Comparison of ENCODE assay signal across 29 mouse cellular contexts in genomic region chr5:46740034-46740582, GRCm38 (mm10).
DNase-seq lines count a peak whose midpoint lies in the region; ATAC-seq and TF ChIP-seq lines count a peak whose summit lies in the region.
"Had no signal": no experiment of that assay in that cellular context is flagged by ENCODE, and none has a peak within 500 bp of the region (broad histone marks: within the 10 kb centered on the region; RNA-seq: fewer than 3 reads in every experiment).

No protein-coding gene starts in this region.

- peak; percentile 13 for DNase-seq in hindbrain, embryonic 10.5 days (ENCODE audit: low spot score)
- DNase-seq in hindbrain, postnatal 0 days (ENCODE audit: low spot score) = no peak
- peak; percentile 17 for DNase-seq in embryo, embryonic 10 days (ENCODE audit: low spot score)
- peak; percentile 17 for DNase-seq in embryo, embryonic 11 days
- no peak for DNase-seq in liver, postnatal 0 days
- DNase-seq in kidney, adult 8-10 months = no peak
- DNase-seq: adrenal gland, postnatal 25 days; B cell, adult 2 months; cerebellum, adult 2 months; cerebellum, postnatal 14 days; gastrocnemius, postnatal 10 days; heart, adult 18-20 months; heart, postnatal 4 days; kidney, adult 11 months; kidney, postnatal 25 days; lung, postnatal 4 days; thymus, adult 2 months; thymus, postnatal 4 days had no signal

- H3K27ac ChIP-seq in hindbrain, embryonic 10.5 days = no peak overlapping the region; the same call in 1 of the 2 replicates
- H3K27ac ChIP-seq in hindbrain, postnatal 0 days = no peak overlapping the region
- 0 out of 2 replicates have a peak overlapping the region, but pooled peaks have one; percentile 17 for H3K27ac ChIP-seq in embryonic facial prominence, embryonic 15.5 days (replicated peaks)
- H3K27ac ChIP-seq in liver, postnatal 0 days (ENCODE audit: low read depth) = no peak overlapping the region
- H3K27ac ChIP-seq: hindbrain, embryonic 14.5 days; kidney, embryonic 15.5 days; limb, embryonic 12.5 days; liver, embryonic 15.5 days; lung, embryonic 15.5 days; midbrain, embryonic 15.5 days; neural tube, embryonic 13.5 days had no signal

- no peaks in the 10 kb centered on the region for H3K9me3 ChIP-seq in hindbrain, embryonic 10.5 days
- no peaks in the 10 kb centered on the region for H3K9me3 ChIP-seq in hindbrain, postnatal 0 days (ENCODE audit: low read length)
- no peaks in the 10 kb centered on the region for H3K9me3 ChIP-seq in embryonic facial prominence, embryonic 15.5 days (replicated peaks)
- H3K9me3 ChIP-seq in liver, postnatal 0 days (ENCODE audit: low read length) = no peaks in the 10 kb centered on the region
- H3K9me3 ChIP-seq: kidney, embryonic 15.5 days; limb, embryonic 12.5 days; liver, embryonic 15.5 days; lung, embryonic 15.5 days; megakaryocyte, embryonic 14.5 days; midbrain, embryonic 15.5 days; neural tube, embryonic 13.5 days had no signal

- H3K4me1 ChIP-seq in hindbrain, embryonic 10.5 days (replicated peaks) = peaks cover 6% of the 10 kb centered on the region
- H3K4me1 ChIP-seq in hindbrain, postnatal 0 days (ENCODE audit: insufficient read depth, low read length) = no peaks in the 10 kb centered on the region
- H3K4me1 ChIP-seq in embryonic facial prominence, embryonic 15.5 days = 0 out of 2 replicates have a peak, but pooled peaks cover 5% of the 10 kb centered on the region
- H3K4me1 ChIP-seq in liver, postnatal 0 days (ENCODE audit: insufficient read depth) = no peaks in the 10 kb centered on the region
- H3K4me1 ChIP-seq: kidney, embryonic 15.5 days; limb, embryonic 12.5 days; liver, embryonic 15.5 days; lung, embryonic 15.5 days; megakaryocyte, embryonic 14.5 days; midbrain, embryonic 15.5 days; neural tube, embryonic 13.5 days had no signal

- no peak overlapping the region for H3K4me3 ChIP-seq in hindbrain, embryonic 10.5 days
- no peak overlapping the region for H3K4me3 ChIP-seq in hindbrain, postnatal 0 days (ENCODE audit: low read length)
- no peak overlapping the region for H3K4me3 ChIP-seq in embryonic facial prominence, embryonic 15.5 days (replicated peaks)
- no peak overlapping the region for H3K4me3 ChIP-seq in liver, postnatal 0 days (ENCODE audit: low read depth, low read length)
- H3K4me3 ChIP-seq: kidney, embryonic 15.5 days; limb, embryonic 12.5 days; liver, embryonic 15.5 days; lung, embryonic 15.5 days; megakaryocyte, embryonic 14.5 days; midbrain, embryonic 15.5 days; neural tube, embryonic 13.5 days had no signal

- no peak for TF ChIP-seq CTCF in hindbrain, postnatal 0 days (IDR thresholded peaks at IDR 0.05; ENCODE audit: low read depth)
- no peak for TF ChIP-seq CTCF in liver, postnatal 0 days (IDR thresholded peaks at IDR 0.05; ENCODE audit: low read depth)

- 84% methylated on average over 2 of the region's 2 CpGs for WGBS in hindbrain, embryonic 10.5 days
- whole genome bisulfite sequencing in hindbrain, postnatal 0 days = 71% methylated on average over 2 of the region's 2 CpGs
- 47% methylated on average over 2 of the region's 2 CpGs for WGBS in embryonic facial prominence, embryonic 15.5 days
- 73% methylated on average over 2 of the region's 2 CpGs for WGBS in liver, postnatal 0 days (ENCODE audit: insufficient replicate concordance)

- no peak overlapping the region for H3K9ac ChIP-seq in hindbrain, postnatal 0 days (replicated peaks; ENCODE audit: low read length)
- H3K9ac ChIP-seq in embryonic facial prominence, embryonic 15.5 days = no peak overlapping the region
- H3K9ac ChIP-seq in liver, postnatal 0 days (replicated peaks) = no peak overlapping the region
- H3K9ac ChIP-seq: hindbrain, embryonic 14.5 days; kidney, embryonic 15.5 days; limb, embryonic 12.5 days; liver, embryonic 15.5 days; lung, embryonic 15.5 days; midbrain, embryonic 15.5 days; neural tube, embryonic 13.5 days had no signal

- TF ChIP-seq EP300 in liver, postnatal 0 days (IDR thresholded peaks at IDR 0.05; ENCODE audit: low read depth) = no peak

- H3K36me3 ChIP-seq in hindbrain, embryonic 10.5 days = no peaks in the 10 kb centered on the region
- no peaks in the 10 kb centered on the region for H3K36me3 ChIP-seq in hindbrain, postnatal 0 days (ENCODE audit: insufficient read depth, low read length)
- no peaks in the 10 kb centered on the region for H3K36me3 ChIP-seq in embryonic facial prominence, embryonic 15.5 days
- no peaks in the 10 kb centered on the region for H3K36me3 ChIP-seq in liver, postnatal 0 days (replicated peaks; ENCODE audit: insufficient read depth, low read length)
- H3K36me3 ChIP-seq: kidney, embryonic 15.5 days; limb, embryonic 12.5 days; liver, embryonic 15.5 days; lung, embryonic 15.5 days; midbrain, embryonic 15.5 days; neural tube, embryonic 13.5 days had no signal

- H3K4me2 ChIP-seq in hindbrain, postnatal 0 days (ENCODE audit: low read depth, low read length) = no peak overlapping the region
- no peak overlapping the region for H3K4me2 ChIP-seq in embryonic facial prominence, embryonic 15.5 days (replicated peaks)
- no peak overlapping the region for H3K4me2 ChIP-seq in liver, postnatal 0 days (ENCODE audit: low read depth, low read length)
- H3K4me2 ChIP-seq: heart, embryonic 11.5 days; hindbrain, embryonic 14.5 days; kidney, embryonic 15.5 days; limb, embryonic 12.5 days; liver, embryonic 15.5 days; lung, embryonic 15.5 days; midbrain, embryonic 15.5 days; neural tube, embryonic 13.5 days had no signal

- no peak for ATAC-seq in hindbrain, postnatal 0 days
- no peak for ATAC-seq in embryonic facial prominence, embryonic 15.5 days (ENCODE audit: insufficient number of reproducible peaks, low FRiP score, low TSS enrichment, low read depth)
- ATAC-seq in liver, postnatal 0 days = no peak
- ATAC-seq: inflammation-experienced regulatory T-cells, adult 6 months; midbrain, embryonic 15.5 days had no signal

- H3K27me3 ChIP-seq in hindbrain, embryonic 10.5 days (ENCODE audit: insufficient read depth, poor library complexity, severe bottlenecking) = no peaks in the 10 kb centered on the region
- H3K27me3 ChIP-seq in hindbrain, postnatal 0 days (ENCODE audit: insufficient read depth, low read length) = no peaks in the 10 kb centered on the region
- H3K27me3 ChIP-seq in embryonic facial prominence, embryonic 15.5 days = no peaks in the 10 kb centered on the region
- no peaks in the 10 kb centered on the region for H3K27me3 ChIP-seq in liver, postnatal 0 days (ENCODE audit: insufficient read depth, low read length)
- H3K27me3 ChIP-seq: kidney, embryonic 15.5 days; limb, embryonic 12.5 days; liver, embryonic 15.5 days; lung, embryonic 15.5 days; megakaryocyte, embryonic 14.5 days; midbrain, embryonic 15.5 days; neural tube, embryonic 13.5 days had no signal

Comparison
In these comparisons a context has a peak if more than half of its experiments do, and no peak if none do; other contexts are left out.
1. DNase-seq: peak in hindbrain, embryonic 10.5 days (single experiment), embryo, embryonic 10 days (single experiment) and embryo, embryonic 11 days (single experiment); none in hindbrain, postnatal 0 days (single experiment), liver, postnatal 0 days (single experiment) and kidney, adult 8-10 months (0 of 2).